Mouse (Mus musculus): ENCODE measurements at regions not wholly inside any gene's neighbourhood (a gene's known extent, or its start where the extent isn't known, plus 50 kb on each side); places are given as distances from the start of the nearest gene placed in this dataset.

DNA sequence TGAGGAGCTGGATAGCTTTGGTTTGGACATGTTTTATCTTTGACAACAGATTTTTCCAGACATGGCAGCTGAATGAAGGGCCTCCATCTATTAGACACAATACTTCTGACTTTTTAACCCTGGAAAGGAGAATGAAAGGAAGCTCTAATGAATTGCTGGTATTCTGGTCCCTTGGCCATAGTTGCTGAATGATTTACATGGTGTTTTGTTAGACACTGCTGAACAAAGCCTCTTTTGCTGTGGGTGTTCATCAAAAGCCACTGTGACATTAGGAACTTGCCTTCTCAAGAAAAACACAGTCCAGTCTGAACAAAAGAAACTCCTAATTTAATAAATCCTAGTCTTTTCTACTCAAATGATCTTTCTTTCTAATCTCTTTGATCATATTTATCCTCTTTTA is 93.4 kb downstream of the Rgs2 start:
- no peak for TF ChIP-seq EP300 (IDR thresholded peaks at IDR 0.05; ENCODE audit: low read depth)
- no peak for TF ChIP-seq CTCF (IDR thresholded peaks at IDR 0.05; ENCODE audit: low read depth)

Data from liver, embryonic 14.5 days (tissue).